Mouse (Mus musculus) stomach, postnatal 0 days (tissue): ENCODE measurements around the gene Mrpl44. TPM values are rescaled to one million over a fixed set of nuclear protein-coding genes. Genes with fewer than 3 reads are reported as not detected.

Experiments
- ATAC-seq: fragments of 200-750 bp; cut with Nextera tagmentation; 2 replicates; pipeline ENCODE4 v1.8.0; 2017; ENCODE audit not compliant: low FRiP score, low TSS enrichment
- DNase-seq: peaks from one replicate; pipeline ENCODE4 v3.0.0-alpha.2; 2016; ENCODE audit warnings: low spot score
- H3K27ac ChIP-seq: fragments of 300-500 bp; sonication (generic); replicated peaks from 2 replicates; pipeline ENCODE4 v1.5.1; 2014; ENCODE audit warnings: mild to moderate bottlenecking, control low read depth
- H3K27me3 ChIP-seq: fragments of 300-500 bp; sonication (generic); 2 replicates; pipeline ENCODE4 v1.6.1; 2014; ENCODE audit warnings: low read length; ENCODE audit not compliant: control insufficient read depth, insufficient read depth
- H3K36me3 ChIP-seq: fragments of 300-500 bp; sonication (generic); 2 replicates; pipeline ENCODE4 v1.6.1; 2014; ENCODE audit warnings: low read length, mixed read lengths; ENCODE audit not compliant: control insufficient read depth, insufficient read depth
- H3K4me1 ChIP-seq: fragments of 300-500 bp; sonication (generic); replicated peaks from 2 replicates; pipeline ENCODE4 v1.6.1; 2014; ENCODE audit warnings: antibody characterized with exemption; ENCODE audit not compliant: control insufficient read depth, insufficient read depth
- H3K4me2 ChIP-seq: fragments of 300-500 bp; sonication (generic); replicated peaks from 2 replicates; pipeline ENCODE4 v1.6.1; 2014; ENCODE audit warnings: low read depth, mild to moderate bottlenecking, control low read depth, moderate library complexity
- H3K4me3 ChIP-seq: fragments of 300-500 bp; sonication (generic); 2 replicates; pipeline ENCODE4 v1.5.1; 2014; ENCODE audit warnings: low read depth, low read length, control low read depth
- H3K9ac ChIP-seq: fragments of 300-500 bp; sonication (generic); 2 replicates; pipeline ENCODE4 v1.6.1; 2014; ENCODE audit warnings: mild to moderate bottlenecking, low read length, control low read depth, mixed read lengths
- H3K9me3 ChIP-seq: fragments of 300-500 bp; sonication (generic); 2 replicates; pipeline ENCODE4 v1.6.1; 2016; ENCODE audit warnings: low read length; ENCODE audit not compliant: control insufficient read depth
- CTCF ChIP-seq: IDR thresholded peaks from 2 replicates; pipeline ENCODE4 v1.5.1; 2016; ENCODE audit warnings: antibody characterized with exemption, low read depth, mild to moderate bottlenecking, moderate library complexity
- EP300 ChIP-seq: optimal IDR thresholded peaks from 2 replicates; pipeline ENCODE3; 2016; ENCODE audit warnings: antibody characterized with exemption
- WGBS: fragments of 180-500 bp; shearing (Covaris S2); extraction: QIAGEN DNeasy Blood & Tissue Kit; methylation state at CpG from one replicate; pipeline ENCODE4 v1.1.7; 2014; 5-methylcytosine and 5-hydroxymethylcytosine counted together
- polyA plus RNA-seq: library from polyadenylated mRNA; unstranded; fragments of >200 nt; fragmentation: Nextera tagmentation; extraction: Ambion mirVana; gene quantifications from 2 replicates; pipeline ENCODE4 v1.2.1, GENCODE M21; 2015

The Mrpl44 gene
- polyA plus RNA-seq, 1 experiment from 2014 or later = 36.4 TPM

- TF ChIP-seq EP300 = no peak
- no peak for TF ChIP-seq CTCF
- H3K27ac ChIP-seq = no peak overlapping the region
- H3K27me3 ChIP-seq = no peaks in the 10 kb centered on the region
- H3K4me1 ChIP-seq = no peaks in the 10 kb centered on the region
- H3K36me3 ChIP-seq = no peaks in the 10 kb centered on the region
- H3K4me2 ChIP-seq = no peak overlapping the region
- no peak overlapping the region for H3K4me3 ChIP-seq
- 94% methylated on average over 1 of the region's 1 CpGs for WGBS
- DNase-seq (no peak), ATAC-seq (no peak)
- H3K9me3 ChIP-seq = no peaks in the 10 kb centered on the region
- no peak overlapping the region for H3K9ac ChIP-seq
Observed at GRCm38 (mm10) chr1:79743385-79743784, 32.4 kb upstream of the Mrpl44 start.

GRCm38 (mm10) chr1:79746056-79746455 is 29.8 kb upstream of the Mrpl44 start:
- TF ChIP-seq CTCF = no peak
- no peak for TF ChIP-seq EP300
- H3K4me2 ChIP-seq = no peak overlapping the region
- H3K9me3 ChIP-seq = no peaks in the 10 kb centered on the region
- H3K27ac ChIP-seq = no peak overlapping the region; the same call in none of the 2 replicates
- no peak overlapping the region for H3K4me3 ChIP-seq
- no peaks in the 10 kb centered on the region for H3K4me1 ChIP-seq
- DNase-seq = peak; percentile 72
- H3K9ac ChIP-seq = no peak overlapping the region
- WGBS = 39% methylated on average over 4 of the region's 4 CpGs
- no peaks in the 10 kb centered on the region for H3K27me3 ChIP-seq
- peak; percentile 98 for ATAC-seq
- no peaks in the 10 kb centered on the region for H3K36me3 ChIP-seq

- Histone ChIP-seq H3K4me1 (no peaks in the 10 kb centered on the region), H3K4me2 (no peak overlapping the region), H3K9ac (no peak overlapping the region), H3K27ac (no peak overlapping the region; the same call in 1 of the 2 replicates), H3K36me3 (no peaks in the 10 kb centered on the region), H3K9me3 (no peaks in the 10 kb centered on the region), H3K27me3 (no peaks in the 10 kb centered on the region), H3K4me3 (no peak overlapping the region)
- DNase-seq (no peak), ATAC-seq (no peak)
- 73% methylated on average over 5 of the region's 5 CpGs for WGBS
- TF ChIP-seq EP300 (no peak), CTCF (no peak)
Observed at GRCm38 (mm10) chr1:79751186-79751585, 24.6 kb upstream of the Mrpl44 start.

GRCm38 (mm10) chr1:79752015-79752695 is 23.7 kb upstream of the Mrpl44 start:
- WGBS = 62% methylated on average over 7 of the region's 7 CpGs
- no peaks in the 10 kb centered on the region for H3K27me3 ChIP-seq
- no peaks in the 10 kb centered on the region for H3K9me3 ChIP-seq
- DNase-seq (no peak), ATAC-seq (no peak)
- H3K9ac ChIP-seq = no peak overlapping the region
- no peaks in the 10 kb centered on the region for H3K4me1 ChIP-seq
- H3K4me3 ChIP-seq = no peak overlapping the region
- H3K27ac ChIP-seq = no peak overlapping the region
- no peak overlapping the region for H3K4me2 ChIP-seq
- H3K36me3 ChIP-seq = no peaks in the 10 kb centered on the region
- no peak for TF ChIP-seq CTCF
- TF ChIP-seq EP300 = no peak

GRCm38 (mm10) chr1:79752714-79753340 is 23.0 kb upstream of the Mrpl44 start:
- DNase-seq (no peak), ATAC-seq (no peak)
- Histone ChIP-seq H3K4me3 (no peak overlapping the region), H3K27ac (no peak overlapping the region), H3K27me3 (no peaks in the 10 kb centered on the region), H3K4me1 (no peaks in the 10 kb centered on the region), H3K9ac (no peak overlapping the region), H3K4me2 (no peak overlapping the region), H3K36me3 (no peaks in the 10 kb centered on the region), H3K9me3 (no peaks in the 10 kb centered on the region)
- WGBS = 78% methylated on average over 4 of the region's 4 CpGs
- TF ChIP-seq EP300 (no peak), CTCF (no peak)

GRCm38 (mm10) chr1:79753456-79753855 is 22.4 kb upstream of the Mrpl44 start:
- Histone ChIP-seq H3K4me3 (no peak overlapping the region), H3K9ac (no peak overlapping the region), H3K27me3 (no peaks in the 10 kb centered on the region), H3K9me3 (no peaks in the 10 kb centered on the region), H3K27ac (no peak overlapping the region), H3K36me3 (no peaks in the 10 kb centered on the region), H3K4me2 (no peak overlapping the region), H3K4me1 (no peaks in the 10 kb centered on the region)
- no peak for ATAC-seq
- TF ChIP-seq EP300 (no peak), CTCF (no peak)
- no peak for DNase-seq
- WGBS = 90% methylated on average over 3 of the region's 3 CpGs
